Mouse (Mus musculus): ENCODE data around the gene Ltbp3.

DNA sequence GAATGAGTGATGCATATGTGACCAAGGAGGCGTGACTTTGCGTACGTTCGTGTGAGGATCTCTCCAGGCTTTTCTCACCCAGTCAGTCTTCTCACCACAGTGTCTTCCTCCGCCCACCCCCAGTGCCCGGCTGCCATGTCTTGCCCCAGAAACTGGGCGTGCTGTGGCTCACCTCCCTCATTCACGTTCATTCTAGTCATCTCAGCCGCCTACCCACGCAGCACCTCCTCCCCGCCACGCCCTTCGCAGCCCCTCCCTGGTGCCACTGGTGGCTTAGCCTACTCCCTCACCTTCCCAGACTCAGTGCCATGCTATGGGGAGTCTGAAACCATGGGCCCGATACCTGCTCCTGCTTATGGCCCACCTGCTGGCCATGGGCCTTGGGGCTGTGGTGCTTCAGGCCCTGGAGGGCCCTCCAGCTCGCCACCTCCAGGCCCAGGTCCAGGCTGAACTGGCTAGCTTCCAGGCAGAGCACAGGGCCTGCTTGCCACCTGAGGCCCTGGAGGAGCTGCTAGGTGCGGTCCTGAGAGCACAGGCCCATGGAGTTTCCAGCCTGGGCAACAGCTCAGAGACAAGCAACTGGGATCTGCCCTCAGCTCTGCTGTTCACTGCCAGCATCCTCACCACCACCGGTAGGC lies 36.4 kb upstream of the Ltbp3 start, which contains the start of gene Kcnk7:
- TF ChIP-seq CTCF (IDR thresholded peaks at IDR 0.05) (no peak), EP300 (IDR thresholded peaks at IDR 0.05) (no peak)

Measured in lung, postnatal 0 days (tissue).